Mouse (Mus musculus) neural tube, embryonic 15.5 days (tissue): ENCODE data around the gene Ikzf2. TPM values are rescaled to one million over a fixed set of nuclear protein-coding genes. Genes with fewer than 3 reads are reported as not detected.

Source experiments
- ATAC-seq: fragments of 200-750 bp; cut with Nextera tagmentation; 2 replicates; pipeline ENCODE4 v1.8.0; 2017; ENCODE audit warnings: mild to moderate bottlenecking, moderate TSS enrichment, moderate library complexity; ENCODE audit not compliant: low FRiP score
- H3K27ac ChIP-seq: fragments of 300-500 bp; sonication (generic); replicated peaks from 2 replicates; pipeline ENCODE4 v1.5.1; 2015; ENCODE audit warnings: mild to moderate bottlenecking, inconsistent platforms
- H3K27me3 ChIP-seq: fragments of 300-500 bp; sonication (generic); replicated peaks from 2 replicates; pipeline ENCODE4 v1.6.1; 2015; ENCODE audit warnings: inconsistent platforms
- H3K36me3 ChIP-seq: fragments of 300-500 bp; sonication (generic); 2 replicates; pipeline ENCODE4 v1.6.1; 2015; ENCODE audit warnings: inconsistent platforms
- H3K4me1 ChIP-seq: fragments of 300-500 bp; sonication (generic); 2 replicates; pipeline ENCODE4 v1.6.1; 2015; ENCODE audit warnings: inconsistent platforms
- H3K4me2 ChIP-seq: fragments of 300-500 bp; sonication (generic); 2 replicates; pipeline ENCODE4 v1.6.1; 2015; ENCODE audit warnings: inconsistent platforms, mild to moderate bottlenecking, moderate library complexity
- H3K4me3 ChIP-seq: fragments of 300-500 bp; sonication (generic); replicated peaks from 2 replicates; pipeline ENCODE4 v1.5.1; 2015; ENCODE audit warnings: mild to moderate bottlenecking, inconsistent platforms
- H3K9ac ChIP-seq: fragments of 300-500 bp; sonication (generic); replicated peaks from 2 replicates; pipeline ENCODE4 v1.6.1; 2015; ENCODE audit warnings: mild to moderate bottlenecking, inconsistent platforms
- H3K9me3 ChIP-seq: fragments of 300-500 bp; sonication (generic); replicated peaks from 2 replicates; pipeline ENCODE4 v1.6.1; 2016; ENCODE audit warnings: inconsistent platforms
- WGBS: fragments of 180-500 bp; shearing (Covaris S2); methylation state at CpG from one replicate; pipeline ENCODE4 v1.1.7; 2015; ENCODE audit warnings: mixed read lengths; 5-methylcytosine and 5-hydroxymethylcytosine counted together
- polyA plus RNA-seq: library from polyadenylated mRNA; unstranded; fragments of >200 nt; fragmentation: Nextera tagmentation; extraction: Ambion mirVana; gene quantifications from 2 replicates; pipeline ENCODE4 v1.2.1, GENCODE M21; 2015

The Ikzf2 gene
- polyA plus RNA-seq, 1 experiment from 2014 or later = 3.7 TPM

GRCm38 (mm10) chr1:69585546-69585945 lies 101.5 kb downstream of the Ikzf2 start:
- H3K9ac ChIP-seq = no peak overlapping the region
- H3K4me3 ChIP-seq = no peak overlapping the region
- no peak for ATAC-seq
- WGBS = 74% methylated on average over 2 of the region's 2 CpGs
- no peaks in the 10 kb centered on the region for H3K4me1 ChIP-seq
- no peak overlapping the region for H3K4me2 ChIP-seq
- no peaks in the 10 kb centered on the region for H3K36me3 ChIP-seq
- H3K27me3 ChIP-seq = no peaks in the 10 kb centered on the region
- H3K9me3 ChIP-seq = no peaks in the 10 kb centered on the region
- no peak overlapping the region for H3K27ac ChIP-seq

GRCm38 (mm10) chr1:69583932-69584659 lies 102.9 kb downstream of the Ikzf2 start:
- no peaks in the 10 kb centered on the region for H3K4me1 ChIP-seq
- H3K27me3 ChIP-seq = no peaks in the 10 kb centered on the region
- WGBS = 93% methylated on average over 5 of the region's 5 CpGs
- H3K9ac ChIP-seq = no peak overlapping the region
- H3K4me2 ChIP-seq = no peak overlapping the region
- no peak for ATAC-seq
- no peaks in the 10 kb centered on the region for H3K9me3 ChIP-seq
- no peak overlapping the region for H3K27ac ChIP-seq
- H3K36me3 ChIP-seq = no peaks in the 10 kb centered on the region
- no peak overlapping the region for H3K4me3 ChIP-seq

GRCm38 (mm10) chr1:69578917-69579316 lies 108.1 kb downstream of the Ikzf2 start:
- Histone ChIP-seq H3K27me3 (no peaks in the 10 kb centered on the region), H3K4me2 (no peak overlapping the region), H3K9me3 (no peaks in the 10 kb centered on the region), H3K36me3 (no peaks in the 10 kb centered on the region), H3K4me3 (no peak overlapping the region), H3K4me1 (no peaks in the 10 kb centered on the region), H3K9ac (no peak overlapping the region), H3K27ac (no peak overlapping the region)
- ATAC-seq = no peak
- 94% methylated on average over 4 of the region's 4 CpGs for WGBS

GRCm38 (mm10) chr1:69559443-69560090 lies 127.5 kb downstream of the Ikzf2 start:
- no peak overlapping the region for H3K27ac ChIP-seq
- ATAC-seq = no peak
- H3K4me3 ChIP-seq = no peak overlapping the region
- no peak overlapping the region for H3K9ac ChIP-seq
- H3K36me3 ChIP-seq = no peaks in the 10 kb centered on the region
- H3K9me3 ChIP-seq = no peaks in the 10 kb centered on the region
- H3K4me1 ChIP-seq = no peaks in the 10 kb centered on the region
- H3K4me2 ChIP-seq = no peak overlapping the region
- H3K27me3 ChIP-seq = no peaks in the 10 kb centered on the region
- 90% methylated on average over 5 of the region's 5 CpGs for WGBS

GRCm38 (mm10) chr1:69555636-69556151 lies 131.4 kb downstream of the Ikzf2 start:
- Histone ChIP-seq H3K4me1 (no peaks in the 10 kb centered on the region), H3K9me3 (no peaks in the 10 kb centered on the region), H3K9ac (no peak overlapping the region), H3K4me3 (no peak overlapping the region), H3K27ac (no peak overlapping the region), H3K27me3 (no peaks in the 10 kb centered on the region), H3K4me2 (no peak overlapping the region), H3K36me3 (no peaks in the 10 kb centered on the region)
- WGBS = 87% methylated on average over 5 of the region's 5 CpGs
- ATAC-seq = no peak

GRCm38 (mm10) chr1:69549987-69550386 lies 137.1 kb downstream of the Ikzf2 start:
- no peak overlapping the region for H3K27ac ChIP-seq

GRCm38 (mm10) chr1:69545885-69546253 lies 141.2 kb downstream of the Ikzf2 start:
- no peak for ATAC-seq
- no peak overlapping the region for H3K27ac ChIP-seq
- H3K4me1 ChIP-seq = no peaks in the 10 kb centered on the region
- no peak overlapping the region for H3K4me3 ChIP-seq
- H3K27me3 ChIP-seq = no peaks in the 10 kb centered on the region
- no peaks in the 10 kb centered on the region for H3K36me3 ChIP-seq
- WGBS = 97% methylated on average over 1 of the region's 1 CpGs
- no peaks in the 10 kb centered on the region for H3K9me3 ChIP-seq
- no peak overlapping the region for H3K4me2 ChIP-seq
- no peak overlapping the region for H3K9ac ChIP-seq

More at GRCm38 (mm10) chr1:69549987-69550386, 137.1 kb downstream of the Ikzf2 start:
- H3K9me3 ChIP-seq = no peaks in the 10 kb centered on the region
- no peaks in the 10 kb centered on the region for H3K4me1 ChIP-seq
- no peak overlapping the region for H3K9ac ChIP-seq
- H3K4me2 ChIP-seq = no peak overlapping the region
- no peak overlapping the region for H3K4me3 ChIP-seq
- ATAC-seq = no peak
- 94% methylated on average over 4 of the region's 4 CpGs for WGBS
- no peaks in the 10 kb centered on the region for H3K36me3 ChIP-seq
- H3K27me3 ChIP-seq = no peaks in the 10 kb centered on the region

GRCm38 (mm10) chr1:69545217-69545884 lies 141.7 kb downstream of the Ikzf2 start:
- H3K27me3 ChIP-seq = no peaks in the 10 kb centered on the region
- H3K9ac ChIP-seq = no peak overlapping the region
- no peak overlapping the region for H3K4me2 ChIP-seq
- H3K27ac ChIP-seq = no peak overlapping the region
- no peak for ATAC-seq
- H3K4me3 ChIP-seq = no peak overlapping the region
- WGBS = 94% methylated on average over 8 of the region's 8 CpGs
- H3K36me3 ChIP-seq = no peaks in the 10 kb centered on the region
- no peaks in the 10 kb centered on the region for H3K4me1 ChIP-seq
- no peaks in the 10 kb centered on the region for H3K9me3 ChIP-seq

- no peaks in the 10 kb centered on the region for H3K27me3 ChIP-seq
Measured at GRCm38 (mm10) chr1:69543774-69544597, 143.1 kb downstream of the Ikzf2 start.

GRCm38 (mm10) chr1:69542546-69542945 lies 144.5 kb downstream of the Ikzf2 start:
- no peak overlapping the region for H3K4me3 ChIP-seq
- 85% methylated on average over 3 of the region's 3 CpGs for WGBS
- no peak overlapping the region for H3K4me2 ChIP-seq
- H3K27me3 ChIP-seq = no peaks in the 10 kb centered on the region
- ATAC-seq = no peak
- no peak overlapping the region for H3K9ac ChIP-seq
- no peaks in the 10 kb centered on the region for H3K9me3 ChIP-seq
- H3K36me3 ChIP-seq = no peaks in the 10 kb centered on the region
- H3K4me1 ChIP-seq = no peaks in the 10 kb centered on the region
- no peak overlapping the region for H3K27ac ChIP-seq

More at GRCm38 (mm10) chr1:69543774-69544597, 143.1 kb downstream of the Ikzf2 start:
- WGBS = 98% methylated on average over 6 of the region's 6 CpGs
- Histone ChIP-seq H3K4me2 (no peak overlapping the region), H3K27ac (no peak overlapping the region), H3K9me3 (no peaks in the 10 kb centered on the region), H3K9ac (no peak overlapping the region), H3K4me3 (no peak overlapping the region), H3K36me3 (no peaks in the 10 kb centered on the region), H3K4me1 (no peaks in the 10 kb centered on the region)
- no peak for ATAC-seq

GRCm38 (mm10) chr1:69538663-69539062 lies 148.4 kb downstream of the Ikzf2 start:
- Histone ChIP-seq H3K4me2 (no peak overlapping the region), H3K4me3 (no peak overlapping the region), H3K9ac (no peak overlapping the region), H3K36me3 (no peaks in the 10 kb centered on the region), H3K27ac (no peak overlapping the region), H3K4me1 (0 out of 2 replicates have a peak, but pooled peaks cover 3% of the 10 kb centered on the region), H3K27me3 (no peaks in the 10 kb centered on the region), H3K9me3 (no peaks in the 10 kb centered on the region)
- WGBS = 36% methylated on average over 7 of the region's 7 CpGs
- ATAC-seq = no peak
